Mouse (Mus musculus): ENCODE measurements around the gene Rad51c.
A peak's percentile ranks its signal among the peaks of the same experiment; 100 is the strongest.

DNA sequence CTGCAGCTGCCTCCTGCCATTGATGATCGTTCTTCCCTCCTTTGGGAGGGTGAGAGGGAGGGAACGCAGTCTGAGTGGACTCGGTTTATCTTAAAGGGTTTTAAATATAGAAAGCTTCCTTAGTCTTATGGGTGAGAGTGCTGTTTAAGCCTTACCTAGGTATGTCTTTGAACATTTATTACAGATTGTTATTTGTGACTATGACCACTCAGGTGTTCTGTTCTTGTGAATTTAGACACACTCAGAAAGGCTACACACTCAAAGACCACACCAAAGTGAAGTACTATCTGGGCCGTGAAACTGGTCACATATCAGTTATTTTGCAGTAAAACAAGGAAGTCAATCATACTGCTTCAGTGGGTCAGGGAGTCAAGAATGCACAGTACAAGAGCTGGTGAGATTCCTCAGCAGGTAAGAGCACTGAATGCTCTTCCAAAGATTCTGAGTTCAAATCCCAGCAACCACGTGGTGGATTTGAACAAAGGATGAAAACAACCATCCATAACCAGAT is 38.7 kb upstream of the Rad51c start:
- TF ChIP-seq CTCF (IDR thresholded peaks at IDR 0.05; ENCODE audit: low read depth) (no peak), EP300 (IDR thresholded peaks at IDR 0.05; ENCODE audit: low read depth) (peak; percentile 60; the same call in 1 of the 2 replicates)

Data from liver, postnatal 0 days (tissue).